Mouse (Mus musculus) common myeloid progenitor, adult 5-6 weeks (primary cell): ENCODE measurements around the gene Gm9817. TPM values are rescaled to one million over a fixed set of nuclear protein-coding genes. Genes with fewer than 3 reads are reported as not detected.
"Not testable (repeated sequence)": the region's sequence is repeated elsewhere in the genome, so short reads cannot be mapped to it uniquely, and the experiment has no call there.

Source experiments
- ATAC-seq: replicated peaks from 2 replicates; pipeline ENCODE4 v1.8.0; 2016; ENCODE audit warnings: low read depth, mild to moderate bottlenecking, moderate TSS enrichment, inconsistent platforms; ENCODE audit not compliant: poor library complexity, severe bottlenecking
- total RNA-seq: library from RNA; stranded (forward); fragments of 200-1000, 187-1606 nt; gene quantifications from 2 replicates; pipeline ENCODE4 v1.2.3, GENCODE M21; 2017

Gene Gm9817
- not detected in 2 replicates for total RNA-seq

DNA sequence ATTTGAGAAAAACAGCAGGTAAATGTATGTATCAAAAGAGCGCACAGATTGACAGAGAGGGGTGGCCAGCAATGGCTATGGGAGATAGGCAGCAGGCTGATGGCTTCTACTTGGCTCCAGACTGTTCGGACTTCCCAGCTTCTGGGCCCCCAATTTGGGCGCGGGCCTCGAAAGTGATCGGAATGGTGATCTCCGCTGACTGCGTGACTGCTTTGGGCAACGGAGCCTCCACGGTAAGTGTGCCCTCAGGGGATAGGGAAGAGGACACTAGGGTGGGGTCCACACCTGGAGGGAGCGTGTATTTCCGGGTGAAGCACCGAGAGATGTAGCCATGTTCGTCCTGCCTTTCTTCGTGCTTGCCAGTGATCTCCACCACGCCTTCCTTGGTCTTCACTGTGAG, at the start of gene Gm9817:
TSS of gene Gm9817 (plus strand) at position 301 of the 400 bp plus-strand sequence.
- ATAC-seq: not testable (repeated sequence)

DNA sequence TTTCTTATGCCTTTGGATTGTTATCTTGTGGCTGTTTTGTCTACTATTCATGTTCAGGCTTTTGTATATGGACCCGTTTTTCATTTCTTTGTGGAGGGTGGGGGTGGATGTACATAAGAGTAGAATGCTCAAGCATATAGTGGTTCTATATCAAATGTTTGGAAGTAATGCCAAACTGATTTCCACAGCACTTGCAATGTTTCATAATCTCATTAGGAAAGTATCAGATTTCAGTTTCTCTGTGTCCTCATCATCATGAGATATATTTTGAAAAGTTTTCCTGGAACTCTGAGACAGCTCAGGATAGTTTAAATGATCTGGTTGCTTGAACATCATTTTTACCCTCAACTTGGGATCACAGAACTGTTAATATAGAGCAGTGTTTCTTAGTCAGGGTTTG, 48.7 kb upstream of the Gm9817 start:
- ATAC-seq: no peak

DNA sequence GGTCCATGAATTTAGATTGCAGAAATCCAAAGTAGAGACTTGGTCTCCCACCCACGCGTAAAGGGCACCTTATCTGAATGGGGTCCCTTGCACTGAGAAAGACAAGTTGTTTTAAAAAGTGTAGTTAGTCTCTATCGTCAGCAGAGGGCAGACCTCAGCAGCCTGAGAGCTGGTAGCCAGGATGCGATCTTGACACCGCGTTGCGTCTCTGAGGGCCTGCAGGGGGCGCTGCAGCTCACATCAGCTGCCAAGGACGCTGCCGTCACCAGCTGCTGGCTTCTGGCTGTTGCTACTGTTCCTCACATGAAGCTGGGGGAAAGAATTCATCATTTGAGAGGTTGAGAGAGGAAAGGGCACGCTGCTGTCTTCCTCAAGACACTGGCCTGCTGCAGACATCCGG, 47.7 kb upstream of the Gm9817 start:
- peak; percentile 97 for ATAC-seq

DNA sequence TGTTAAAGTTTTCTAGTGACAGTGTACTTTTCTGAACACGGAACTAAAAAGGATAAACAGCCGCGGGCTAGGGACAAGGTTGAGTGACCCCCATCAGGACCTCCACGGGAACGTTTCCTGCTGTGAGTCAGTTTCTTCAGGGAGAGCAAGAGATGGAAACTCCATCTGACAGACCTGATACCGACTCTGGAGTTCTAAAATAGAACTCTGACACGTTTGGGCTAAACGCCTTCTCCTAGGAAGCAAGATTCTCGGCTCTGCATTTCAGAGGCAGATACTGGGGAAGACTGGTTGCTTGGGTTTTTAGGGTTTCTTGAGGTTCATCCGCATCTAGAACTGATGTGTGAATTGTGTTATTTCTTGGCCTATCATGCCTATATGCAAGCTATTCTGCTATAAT, 47.2 kb upstream of the Gm9817 start:
- ATAC-seq: no peak

DNA sequence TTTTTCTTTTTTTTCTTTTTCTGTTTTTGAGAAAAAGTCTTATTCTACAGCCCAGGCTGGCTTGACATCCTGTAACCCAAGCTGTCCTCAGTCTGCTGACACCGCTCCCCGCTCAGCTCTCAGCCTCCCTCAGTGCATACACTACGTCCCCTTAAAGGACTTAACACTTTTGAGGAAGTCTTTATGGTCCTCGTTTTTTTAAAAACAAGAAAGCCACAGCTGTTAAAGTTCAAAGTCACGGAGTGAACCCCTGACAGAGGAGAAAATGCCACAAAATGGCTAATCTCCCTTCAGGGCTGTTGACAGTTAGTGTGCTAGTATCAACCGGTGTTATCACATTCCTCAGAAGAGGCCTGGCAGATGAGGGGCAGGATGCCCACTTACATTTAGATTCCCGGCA, 46.7 kb upstream of the Gm9817 start:
- peak; percentile 56 for ATAC-seq

DNA sequence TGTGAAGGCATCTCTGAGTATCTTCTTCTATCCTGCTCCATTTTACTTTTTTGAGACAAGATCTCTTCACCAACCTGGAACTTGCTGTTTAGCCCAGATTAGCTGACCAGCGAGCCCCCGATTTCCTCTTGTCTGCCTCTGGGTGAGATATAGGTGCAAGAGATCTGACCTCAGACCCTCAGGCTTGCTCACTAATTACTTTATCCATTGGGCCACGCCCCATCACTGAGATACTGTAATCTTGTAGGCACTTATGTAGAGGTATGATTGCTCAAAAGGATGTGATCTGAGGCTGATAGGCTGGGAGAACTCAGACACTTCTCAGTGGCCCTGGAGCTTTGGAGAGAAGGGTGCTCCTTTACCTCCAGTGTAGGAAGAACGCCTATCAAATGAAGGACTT, 46.0 kb upstream of the Gm9817 start:
- no peak for ATAC-seq

DNA sequence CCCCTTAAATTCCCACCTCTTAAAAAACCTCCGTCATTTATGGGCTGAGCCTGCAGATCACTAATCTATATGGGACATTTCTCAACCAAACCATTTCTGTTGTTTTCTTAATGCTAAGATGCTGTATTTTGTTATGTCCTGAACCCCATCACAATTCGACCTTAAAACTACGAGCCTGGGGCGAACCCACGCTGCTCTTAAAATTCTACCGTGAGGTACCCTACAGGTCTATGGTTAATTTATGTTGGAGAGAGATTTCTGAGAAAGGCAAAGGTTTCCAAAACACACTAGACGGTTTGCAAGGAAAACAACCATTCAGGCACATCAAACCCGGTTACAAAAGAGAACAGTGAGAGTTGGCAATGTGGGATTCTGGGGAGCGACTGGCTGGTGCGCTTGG, 45.1 kb upstream of the Gm9817 start:
- ATAC-seq: no peak

DNA sequence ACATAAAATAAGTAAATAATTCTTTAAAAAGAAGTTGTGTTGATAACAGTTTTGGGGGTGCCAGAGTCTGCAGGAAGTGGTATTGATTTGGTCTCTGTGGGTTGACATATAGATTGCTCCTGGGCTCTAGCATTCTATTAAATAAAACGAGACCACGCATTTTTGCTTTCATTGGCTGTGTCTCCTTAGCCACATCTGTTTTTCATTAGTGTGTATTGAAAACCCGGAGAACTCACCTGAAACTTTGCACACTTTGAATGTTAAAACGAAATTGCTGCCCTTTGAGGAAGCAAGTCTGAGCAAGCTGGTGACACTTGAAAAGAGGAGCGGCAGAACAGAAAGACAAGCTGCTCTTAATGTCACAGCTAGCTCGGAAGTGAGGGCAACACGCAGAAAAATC, 43.7 kb upstream of the Gm9817 start:
- no peak for ATAC-seq

DNA sequence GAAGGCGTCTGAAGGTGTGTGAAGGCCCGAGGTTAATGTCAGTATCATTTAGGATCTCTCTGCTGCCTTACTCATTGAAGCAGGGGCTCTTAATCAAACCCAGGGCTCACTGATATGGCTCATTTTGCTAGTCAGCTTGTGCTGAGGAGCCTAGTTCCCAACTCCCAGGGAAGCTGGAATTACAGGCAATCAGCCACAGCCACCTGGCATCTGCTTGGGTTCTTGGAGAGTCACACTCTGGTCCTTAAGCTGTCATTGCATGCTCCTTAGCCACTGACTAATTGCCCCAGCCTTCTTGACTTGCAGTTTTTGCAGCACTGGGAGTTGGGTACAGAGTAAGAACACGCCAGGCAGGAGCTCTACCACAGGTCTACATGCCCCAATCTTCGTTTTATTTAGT, 42.1 kb upstream of the Gm9817 start:
- no peak for ATAC-seq

DNA sequence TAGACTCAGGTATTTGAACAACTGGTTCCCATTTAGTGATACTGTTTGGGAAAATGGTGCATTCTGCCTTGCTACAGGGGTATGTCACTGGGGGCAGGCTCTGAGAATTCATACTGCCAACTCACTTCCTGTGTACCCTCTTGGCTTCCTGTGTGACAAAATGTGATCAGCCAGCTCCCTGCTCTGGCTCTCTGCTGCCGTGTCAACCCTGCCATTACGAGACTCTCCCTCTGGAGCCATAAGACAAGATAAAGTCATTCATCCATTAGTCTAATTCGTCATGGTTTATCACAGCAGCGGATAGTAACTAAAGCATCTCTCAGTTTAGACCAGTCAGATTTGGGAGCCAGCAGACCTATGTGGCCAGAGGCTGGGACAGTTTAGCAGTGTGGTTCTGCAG, 38.3 kb upstream of the Gm9817 start:
- peak; percentile 60 for ATAC-seq

DNA sequence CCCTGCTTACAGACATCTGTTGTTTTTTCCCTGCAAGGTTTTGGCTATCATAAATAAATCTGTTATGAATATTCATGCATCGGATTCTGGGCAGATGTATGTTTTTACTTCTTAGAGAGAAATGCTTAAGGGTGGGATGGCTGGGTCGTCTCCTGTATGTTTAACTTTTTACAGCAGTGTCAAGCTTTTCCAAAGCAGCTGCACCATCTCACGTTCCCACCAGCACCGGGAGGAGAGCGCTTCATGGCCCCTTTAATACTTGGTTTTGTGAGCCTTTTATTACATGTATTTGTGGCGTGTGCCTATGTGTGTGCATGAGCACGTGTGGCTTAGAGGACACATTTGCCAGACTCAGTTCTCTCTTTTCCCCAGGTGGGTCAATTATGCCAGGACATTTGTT, 37.8 kb upstream of the Gm9817 start:
- no peak for ATAC-seq

DNA sequence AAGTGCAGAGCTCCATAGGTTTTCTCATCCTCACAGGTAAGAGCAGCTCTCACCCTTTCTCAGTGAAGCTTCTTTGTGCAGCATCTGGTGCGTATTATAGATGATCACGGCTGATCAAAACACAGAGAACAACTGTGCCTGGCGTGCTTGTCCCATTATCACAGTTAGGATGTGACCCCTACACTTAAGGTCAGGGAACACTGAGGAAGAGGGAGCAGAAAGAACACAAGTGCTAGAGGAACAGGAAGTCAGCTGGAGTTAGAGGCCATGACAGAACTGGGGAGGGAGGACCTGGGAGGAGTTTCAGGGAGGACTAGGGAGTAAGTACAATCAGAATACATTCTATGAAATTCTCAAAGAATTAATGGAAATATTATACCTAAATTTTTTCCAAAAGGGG, 35.0 kb upstream of the Gm9817 start:
- ATAC-seq: no peak

DNA sequence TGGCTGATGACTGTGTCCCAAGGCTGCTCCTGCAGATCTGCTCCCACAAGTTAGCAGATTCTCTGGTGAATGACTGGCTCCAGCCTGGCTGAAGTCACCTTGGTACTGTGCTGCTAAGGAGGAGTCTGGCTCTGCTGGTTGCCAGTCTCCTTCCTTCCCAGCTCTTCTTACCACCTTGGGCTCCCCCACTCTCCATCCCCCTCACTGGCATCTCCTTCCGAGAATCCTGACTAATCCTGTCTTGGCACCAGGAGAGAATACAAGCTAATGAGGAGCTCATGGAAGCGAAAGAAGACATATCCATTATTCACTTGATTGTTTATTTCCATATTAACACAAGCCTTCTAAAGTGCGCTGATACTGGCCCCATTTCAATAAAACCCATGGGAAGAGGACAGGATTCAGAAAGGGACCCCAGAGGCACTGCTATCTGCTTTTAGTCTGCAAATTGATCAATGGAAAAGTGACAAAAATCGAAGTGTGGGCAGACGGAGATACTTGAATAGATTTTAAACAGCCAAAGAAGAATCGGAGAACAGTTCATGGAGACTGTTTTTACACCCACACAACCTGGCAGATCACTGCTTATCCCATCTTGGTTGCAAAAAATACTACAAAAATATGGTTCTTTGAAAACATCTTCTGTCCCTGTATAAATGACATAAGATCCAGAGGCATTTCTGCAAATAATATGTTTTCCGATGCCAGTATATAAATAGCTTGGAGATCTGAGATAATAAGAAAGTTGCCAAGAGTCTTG, 29.1 kb upstream of the Gm9817 start:
- ATAC-seq: no peak

DNA sequence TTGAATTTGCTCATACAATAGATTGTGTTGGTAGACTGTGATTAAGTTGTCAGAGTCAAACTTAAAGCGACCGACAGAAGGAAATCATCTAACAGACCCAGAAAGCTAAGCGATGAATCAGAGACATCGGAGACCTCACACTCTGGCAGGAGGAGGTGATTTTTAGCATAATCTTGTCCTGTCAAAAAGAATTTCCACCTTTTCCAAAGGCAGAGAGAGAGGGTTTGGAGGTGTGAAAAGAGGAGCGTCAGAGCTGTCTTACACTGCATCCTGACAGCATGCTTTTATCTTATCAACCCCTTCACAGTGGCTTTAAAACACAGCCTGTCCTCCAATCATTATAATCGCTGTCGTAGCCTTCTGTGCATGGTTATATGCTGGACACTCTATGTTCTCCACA, 25.7 kb upstream of the Gm9817 start:
- ATAC-seq: no peak

DNA sequence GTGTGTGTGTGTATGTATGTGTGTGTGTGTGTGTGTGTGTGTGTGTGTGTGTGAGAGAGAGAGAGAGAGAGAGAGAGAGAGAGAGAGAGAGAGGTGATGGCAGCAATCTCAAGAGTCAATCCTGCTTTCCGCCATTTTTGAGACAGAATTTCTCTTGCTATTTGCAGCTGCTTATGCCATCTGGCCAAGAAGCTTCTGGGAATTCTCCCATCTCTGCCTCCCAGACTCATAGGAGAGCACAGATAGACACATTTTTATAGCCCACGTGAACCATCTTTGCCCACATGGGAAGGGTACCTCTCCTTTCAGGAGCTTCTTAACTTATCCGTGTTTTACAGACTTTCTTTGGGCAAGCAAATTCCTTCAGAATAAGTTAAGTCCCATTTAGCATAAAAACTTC, 24.6 kb upstream of the Gm9817 start:
- ATAC-seq: no peak

DNA sequence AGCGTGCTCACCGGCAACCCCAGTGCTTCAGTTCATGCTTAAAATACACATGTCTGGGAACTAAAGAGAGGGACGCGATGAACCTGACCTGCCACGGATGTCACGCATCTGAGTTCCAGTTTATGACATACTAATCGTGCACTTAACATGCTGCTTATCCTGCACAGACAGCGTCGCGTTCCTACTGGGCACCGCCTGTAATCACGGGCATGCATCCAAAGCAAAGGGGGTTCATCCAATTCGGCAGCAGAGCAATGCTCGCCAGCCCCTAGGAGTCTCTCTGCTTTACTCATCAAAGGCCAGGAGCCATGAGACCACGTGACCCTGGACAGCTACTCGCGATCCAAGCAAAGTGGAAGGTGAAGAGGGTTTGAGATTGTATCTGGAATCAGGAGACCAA, 19.3 kb upstream of the Gm9817 start:
- ATAC-seq: no peak

DNA sequence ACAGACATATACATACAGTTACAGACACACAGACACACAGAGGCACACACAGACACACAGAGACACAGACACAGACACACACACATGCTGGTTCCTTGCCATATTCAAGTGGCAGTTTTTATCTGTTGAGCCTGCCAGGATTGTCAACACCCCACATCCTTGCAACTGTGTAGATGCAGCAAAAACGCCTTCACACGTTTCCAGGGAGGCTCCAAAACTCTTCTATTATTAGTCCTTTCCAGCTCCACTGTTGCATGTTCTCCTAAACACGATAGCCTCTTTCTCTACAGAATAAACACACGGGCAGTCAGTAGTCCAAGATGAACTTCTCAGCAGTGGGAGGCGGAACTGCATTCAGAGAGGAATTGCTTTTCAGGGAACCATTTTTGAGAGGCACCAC, 15.3 kb upstream of the Gm9817 start:
- no peak for ATAC-seq

DNA sequence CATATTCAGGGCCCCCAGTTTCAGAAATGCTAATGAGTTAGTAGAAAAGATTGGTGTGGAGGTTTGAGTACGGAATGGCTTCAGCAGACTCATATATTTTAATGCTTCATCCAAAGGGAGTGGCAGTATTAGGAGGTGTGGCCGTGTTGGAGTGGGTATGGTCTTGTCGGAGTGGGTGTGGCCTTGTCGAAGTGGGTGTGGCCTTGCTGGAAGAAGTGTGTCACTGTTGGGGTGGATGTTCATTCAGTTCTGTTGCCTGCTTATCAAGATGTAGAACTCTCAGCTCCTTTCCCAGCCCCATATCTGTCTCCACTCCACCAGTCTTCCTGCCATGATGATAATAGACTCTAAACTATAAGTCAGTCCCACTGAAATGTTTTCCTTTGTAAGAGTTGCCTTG, 13.5 kb upstream of the Gm9817 start:
- ATAC-seq: no peak

DNA sequence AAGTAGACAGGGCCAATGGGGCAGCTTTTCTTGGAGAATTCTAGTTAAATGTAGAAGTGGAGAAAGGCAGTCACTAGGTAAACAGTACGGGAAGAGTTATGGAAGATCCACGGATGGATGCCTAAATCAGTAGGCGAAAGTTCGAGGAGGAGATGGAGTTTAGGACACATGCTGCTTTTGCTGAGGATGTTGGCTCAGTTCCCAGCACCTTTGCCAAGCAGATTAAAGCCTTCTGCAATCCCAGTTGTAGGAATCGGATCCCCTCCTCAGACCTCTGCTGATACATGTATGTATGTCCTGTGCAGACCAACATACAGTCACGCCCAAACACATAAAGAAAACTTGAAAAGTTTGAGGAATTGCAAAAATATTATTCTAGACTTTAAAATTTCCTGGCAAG, 8.1 kb upstream of the Gm9817 start:
- ATAC-seq: no peak

DNA sequence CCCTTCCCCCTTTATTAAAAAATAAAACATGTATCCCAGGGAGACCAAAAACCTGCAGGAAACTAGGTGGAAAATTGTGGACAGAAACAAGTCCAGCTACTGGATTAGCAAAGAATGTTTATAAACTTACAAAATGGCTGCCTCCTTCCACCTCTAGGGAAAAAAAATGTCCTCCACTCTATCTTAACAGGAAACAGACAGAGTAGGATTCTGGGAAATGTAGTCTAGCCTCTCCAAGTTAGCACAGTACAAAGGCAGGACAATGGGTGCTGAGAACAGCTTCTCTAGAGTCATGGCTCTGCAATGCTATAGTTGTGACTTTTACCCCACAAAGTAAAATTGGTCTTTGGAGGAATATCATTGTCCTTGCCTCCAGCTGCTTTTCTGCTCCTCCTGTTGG, 3.5 kb upstream of the Gm9817 start:
- ATAC-seq: no peak

DNA sequence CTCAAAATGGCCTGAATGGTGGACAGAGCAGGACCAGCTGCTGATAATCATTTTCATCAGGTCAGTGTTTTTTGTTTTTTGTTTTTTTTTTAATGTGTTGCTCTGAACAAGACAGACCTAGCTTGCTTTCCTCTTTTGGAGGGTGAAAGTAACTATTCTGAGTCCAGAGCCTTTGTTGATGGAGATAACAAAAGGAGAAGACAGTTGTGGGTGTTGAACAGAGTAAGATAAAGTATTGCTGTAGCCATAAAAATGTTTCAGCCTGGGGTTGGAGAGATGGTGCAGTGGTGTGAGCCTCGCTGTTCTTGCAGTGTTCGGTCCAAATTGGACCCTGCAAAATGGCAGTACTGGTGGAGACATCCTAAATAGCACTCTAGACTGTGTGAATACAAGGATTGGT, 2.8 kb upstream of the Gm9817 start:
- ATAC-seq: no peak

DNA sequence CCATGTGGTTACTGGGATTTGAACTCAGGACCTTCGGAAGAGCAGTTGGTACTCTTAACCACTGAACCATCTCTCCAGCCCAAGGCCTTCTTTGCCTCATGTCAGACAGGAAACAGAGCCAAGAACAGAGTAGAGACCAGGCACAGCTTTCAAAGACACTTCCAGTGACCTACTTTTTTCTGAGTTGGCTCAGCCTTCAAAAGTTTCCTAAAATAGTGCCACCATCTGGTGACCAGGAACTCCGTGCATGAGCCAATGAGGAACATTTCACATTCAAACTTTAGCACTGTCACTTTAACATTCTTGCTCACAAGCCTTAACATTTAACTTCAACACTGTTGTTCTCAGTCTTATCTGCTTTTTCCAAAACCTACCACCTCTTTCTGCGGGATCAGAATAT, 2.3 kb downstream of the Gm9817 start:
- ATAC-seq: no peak

DNA sequence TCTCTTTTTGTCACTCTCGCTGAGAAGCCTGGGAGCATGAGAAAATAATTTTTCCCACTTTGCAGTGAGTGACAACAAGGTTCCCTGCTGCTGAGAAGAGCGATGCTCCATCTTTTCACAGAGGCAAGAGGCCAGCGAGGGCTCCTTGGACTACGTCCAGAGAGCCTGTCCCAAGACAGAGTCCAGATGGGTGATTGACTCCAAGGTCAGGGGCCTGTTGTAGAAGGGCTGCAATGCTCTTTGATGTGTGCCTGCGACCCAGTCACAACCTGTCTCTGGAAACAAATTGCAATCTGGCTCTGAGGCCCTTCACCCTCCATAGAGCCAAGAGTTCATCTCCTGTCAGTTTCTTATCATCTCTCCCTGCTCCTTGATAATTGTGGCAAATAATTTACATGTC, 5.2 kb downstream of the Gm9817 start:
- no peak for ATAC-seq
